Mouse (Mus musculus) intestine, embryonic 16.5 days (tissue): ENCODE results near the gene Bpifb4. TPM values are rescaled to one million over a fixed set of nuclear protein-coding genes. Genes with fewer than 3 reads are reported as not detected.

Experiments used
- ATAC-seq: fragments of 200-750 bp; cut with Nextera tagmentation; 2 replicates; pipeline ENCODE4 v1.8.0; 2017; ENCODE audit warnings: moderate TSS enrichment, moderate library complexity
- H3K27ac ChIP-seq: fragments of 300-500 bp; sonication (generic); 2 replicates; pipeline ENCODE4 v1.5.1; 2014; ENCODE audit warnings: mild to moderate bottlenecking, low read length
- H3K27me3 ChIP-seq: fragments of 300-500 bp; sonication (generic); replicated peaks from 2 replicates; pipeline ENCODE4 v1.6.1; 2014; ENCODE audit warnings: low read length, control low read depth, mixed read lengths; ENCODE audit not compliant: control insufficient read depth, insufficient read depth
- H3K36me3 ChIP-seq: fragments of 300-500 bp; sonication (generic); 2 replicates; pipeline ENCODE4 v1.6.1; 2014; ENCODE audit warnings: low read length, control low read depth; ENCODE audit not compliant: control insufficient read depth, insufficient read depth
- H3K4me1 ChIP-seq: fragments of 300-500 bp; sonication (generic); 2 replicates; pipeline ENCODE4 v1.6.1; 2014; ENCODE audit warnings: low read length, control low read depth, mixed read lengths; ENCODE audit not compliant: control insufficient read depth, insufficient read depth
- H3K4me2 ChIP-seq: fragments of 300-500 bp; sonication (generic); 2 replicates; pipeline ENCODE4 v1.6.1; 2014; ENCODE audit warnings: low read depth, low read length, control low read depth
- H3K4me3 ChIP-seq: fragments of 300-500 bp; sonication (generic); 2 replicates; pipeline ENCODE4 v1.5.1; 2014; ENCODE audit warnings: mild to moderate bottlenecking, low read length
- H3K9ac ChIP-seq: fragments of 300-500 bp; sonication (generic); 2 replicates; pipeline ENCODE4 v1.6.1; 2014; ENCODE audit warnings: low read depth, low read length
- H3K9me3 ChIP-seq: fragments of 300-500 bp; sonication (generic); 2 replicates; pipeline ENCODE4 v1.6.1; 2016; ENCODE audit warnings: low read length, control low read depth; ENCODE audit not compliant: control insufficient read depth
- WGBS: fragments of 180-500 bp; shearing (Covaris S2); extraction: QIAGEN DNeasy Blood & Tissue Kit; methylation state at CpG from one replicate; pipeline ENCODE4 v1.1.7; 2014; 5-methylcytosine and 5-hydroxymethylcytosine counted together
- polyA plus RNA-seq: library from polyadenylated mRNA; unstranded; fragments of >200 nt; fragmentation: Nextera tagmentation; extraction: Ambion mirVana; gene quantifications from 2 replicates; pipeline ENCODE4 v1.2.1, GENCODE M21; 2015

Bpifb4 gene
- polyA plus RNA-seq, 1 experiment from 2014 or later = not detected

- no peak for ATAC-seq
- no peak overlapping the region for H3K4me3 ChIP-seq
- H3K4me1 ChIP-seq = no peaks in the 10 kb centered on the region
- H3K27me3 ChIP-seq = no peaks in the 10 kb centered on the region
- no peak overlapping the region for H3K4me2 ChIP-seq
- no peak overlapping the region for H3K27ac ChIP-seq
- WGBS = 80% methylated on average over 6 of the region's 6 CpGs
- no peak overlapping the region for H3K9ac ChIP-seq
- H3K36me3 ChIP-seq = no peaks in the 10 kb centered on the region
- no peaks in the 10 kb centered on the region for H3K9me3 ChIP-seq
Measured at GRCm38 (mm10) chr2:153933311-153933710, 4.7 kb upstream of the Bpifb4 start.

- H3K36me3 ChIP-seq = no peaks in the 10 kb centered on the region
- no peak overlapping the region for H3K27ac ChIP-seq
- H3K9ac ChIP-seq = no peak overlapping the region
- no peaks in the 10 kb centered on the region for H3K9me3 ChIP-seq
- H3K4me3 ChIP-seq = no peak overlapping the region
- WGBS = 85% methylated on average over 6 of the region's 6 CpGs
- no peaks in the 10 kb centered on the region for H3K4me1 ChIP-seq
- no peak for ATAC-seq
- no peak overlapping the region for H3K4me2 ChIP-seq
- no peaks in the 10 kb centered on the region for H3K27me3 ChIP-seq
Measured at GRCm38 (mm10) chr2:153935348-153935747, 2.7 kb upstream of the Bpifb4 start.

GRCm38 (mm10) chr2:153943537-153943936, 5.5 kb downstream of the Bpifb4 start:
- ATAC-seq = no peak
- Histone ChIP-seq H3K9ac (no peak overlapping the region), H3K27me3 (no peaks in the 10 kb centered on the region), H3K4me3 (no peak overlapping the region), H3K36me3 (no peaks in the 10 kb centered on the region), H3K9me3 (no peaks in the 10 kb centered on the region), H3K27ac (no peak overlapping the region), H3K4me2 (no peak overlapping the region), H3K4me1 (no peaks in the 10 kb centered on the region)
- WGBS = 35% methylated on average over 3 of the region's 3 CpGs

GRCm38 (mm10) chr2:153944567-153944966, 6.6 kb downstream of the Bpifb4 start:
- H3K4me2 ChIP-seq = no peak overlapping the region
- H3K27me3 ChIP-seq = no peaks in the 10 kb centered on the region
- H3K4me3 ChIP-seq = no peak overlapping the region
- H3K36me3 ChIP-seq = no peaks in the 10 kb centered on the region
- no peak for ATAC-seq
- no peak overlapping the region for H3K27ac ChIP-seq
- H3K9me3 ChIP-seq = no peaks in the 10 kb centered on the region
- WGBS = 73% methylated on average over 8 of the region's 8 CpGs
- H3K4me1 ChIP-seq = no peaks in the 10 kb centered on the region
- no peak overlapping the region for H3K9ac ChIP-seq

- Histone ChIP-seq H3K27me3 (no peaks in the 10 kb centered on the region), H3K9ac (no peak overlapping the region), H3K4me3 (no peak overlapping the region), H3K9me3 (no peaks in the 10 kb centered on the region), H3K4me2 (no peak overlapping the region), H3K27ac (no peak overlapping the region), H3K36me3 (no peaks in the 10 kb centered on the region), H3K4me1 (no peaks in the 10 kb centered on the region)
- 28% methylated on average over 6 of the region's 6 CpGs for WGBS
- ATAC-seq = no peak
Measured at GRCm38 (mm10) chr2:153952897-153953296, 14.9 kb downstream of the Bpifb4 start.

- no peaks in the 10 kb centered on the region for H3K9me3 ChIP-seq
- H3K4me2 ChIP-seq = no peak overlapping the region
- H3K9ac ChIP-seq = no peak overlapping the region
- no peak overlapping the region for H3K4me3 ChIP-seq
- 10% methylated on average over 6 of the region's 6 CpGs for WGBS
- ATAC-seq = 0 out of 2 replicates have a peak, but pooled peaks have one; percentile 28
- no peaks in the 10 kb centered on the region for H3K4me1 ChIP-seq
- H3K27ac ChIP-seq = no peak overlapping the region
- no peaks in the 10 kb centered on the region for H3K27me3 ChIP-seq
- no peaks in the 10 kb centered on the region for H3K36me3 ChIP-seq
Measured at GRCm38 (mm10) chr2:153953836-153954235, 15.8 kb downstream of the Bpifb4 start.

- Histone ChIP-seq H3K27me3 (no peaks in the 10 kb centered on the region), H3K27ac (no peak overlapping the region), H3K4me2 (no peak overlapping the region), H3K36me3 (no peaks in the 10 kb centered on the region), H3K4me3 (no peak overlapping the region), H3K9me3 (no peaks in the 10 kb centered on the region), H3K4me1 (no peaks in the 10 kb centered on the region), H3K9ac (no peak overlapping the region)
- ATAC-seq = no peak
- WGBS = 67% methylated on average over 4 of the region's 4 CpGs
Measured at GRCm38 (mm10) chr2:153962821-153963331, 24.9 kb downstream of the Bpifb4 start.

GRCm38 (mm10) chr2:153963334-153963733, 25.3 kb downstream of the Bpifb4 start:
- Histone ChIP-seq H3K9me3 (no peaks in the 10 kb centered on the region), H3K36me3 (no peaks in the 10 kb centered on the region), H3K9ac (no peak overlapping the region), H3K4me1 (no peaks in the 10 kb centered on the region), H3K27me3 (no peaks in the 10 kb centered on the region), H3K27ac (no peak overlapping the region), H3K4me2 (no peak overlapping the region), H3K4me3 (no peak overlapping the region)
- WGBS = 64% methylated on average over 1 of the region's 1 CpGs
- no peak for ATAC-seq

- H3K9me3 ChIP-seq = no peaks in the 10 kb centered on the region
- H3K4me3 ChIP-seq = no peak overlapping the region
- H3K27ac ChIP-seq = no peak overlapping the region
- H3K27me3 ChIP-seq = no peaks in the 10 kb centered on the region
- 78% methylated on average over 5 of the region's 5 CpGs for WGBS
- H3K4me2 ChIP-seq = no peak overlapping the region
- ATAC-seq = no peak
- no peaks in the 10 kb centered on the region for H3K4me1 ChIP-seq
- no peak overlapping the region for H3K9ac ChIP-seq
- no peaks in the 10 kb centered on the region for H3K36me3 ChIP-seq
Measured at GRCm38 (mm10) chr2:153970221-153970620, 32.2 kb downstream of the Bpifb4 start.

GRCm38 (mm10) chr2:153974582-153974981, 36.6 kb downstream of the Bpifb4 start, which contains the start of gene Bpifa6:
Gene Bpifa6, plus strand, starts transcription at chr2:153974945.
- Histone ChIP-seq H3K4me2 (no peak within 1 kb of the TSS), H3K9me3 (no peaks in the 10 kb centered on the region), H3K4me3 (no peak within 1 kb of the TSS), H3K4me1 (no peaks in the 10 kb centered on the region), H3K9ac (no peak within 1 kb of the TSS), H3K27ac (no peak within 1 kb of the TSS), H3K27me3 (no peaks in the 10 kb centered on the region), H3K36me3 (no peaks in the 10 kb centered on the region)
- 61% methylated on average over 5 of the region's 5 CpGs for WGBS
- ATAC-seq = no peak
